Mouse (Mus musculus): Measurements from ENCODE around the gene Hfe. TPM values are rescaled to one million over a fixed set of nuclear protein-coding genes. Genes with fewer than 3 reads are reported as not detected.
"Not testable (repeated sequence)": the region's sequence is repeated elsewhere in the genome, so short reads cannot be mapped to it uniquely, and the experiment has no call there.

Gene Hfe
- polyA plus RNA-seq, 1 experiment from 2014 or later: 27.7 TPM

- Histone ChIP-seq H3K79me2 (ENCODE audit: inconsistent target) (peaks cover 17% of the 10 kb centered on the region; the same call in 1 of the 2 replicates), H3K4me3 (ENCODE audit: inconsistent target) (no peak overlapping the region), H3K27ac (no peak overlapping the region), H3K36me3 (ENCODE audit: inconsistent target) (no peaks in the 10 kb centered on the region)
- 96% methylated on average over 6 of the region's 6 CpGs for WGBS (ENCODE audit: missing documents)
Observed at GRCm38 (mm10) chr13:23693856-23694440, 16.7 kb downstream of the Hfe start.

GRCm38 (mm10) chr13:23689459-23689858 is 21.2 kb downstream of the Hfe start:
- WGBS (ENCODE audit: missing documents): 92% methylated on average over 2 of the region's 2 CpGs

GRCm38 (mm10) chr13:23688956-23689355 is 21.7 kb downstream of the Hfe start:
- 91% methylated on average over 1 of the region's 2 CpGs for WGBS (ENCODE audit: missing documents)
- Histone ChIP-seq H3K79me2 (ENCODE audit: inconsistent target) (peaks cover 56% of the 10 kb centered on the region; the same call in 1 of the 2 replicates), H3K4me3 (ENCODE audit: inconsistent target) (no peak overlapping the region), H3K27ac (no peak overlapping the region), H3K36me3 (ENCODE audit: inconsistent target) (no peaks in the 10 kb centered on the region)

More at GRCm38 (mm10) chr13:23689459-23689858, 21.2 kb downstream of the Hfe start:
- Histone ChIP-seq H3K79me2 (ENCODE audit: inconsistent target) (peaks cover 56% of the 10 kb centered on the region; the same call in 1 of the 2 replicates), H3K36me3 (ENCODE audit: inconsistent target) (no peaks in the 10 kb centered on the region), H3K4me3 (ENCODE audit: inconsistent target) (no peak overlapping the region), H3K27ac (no peak overlapping the region)

GRCm38 (mm10) chr13:23687907-23688306 is 22.7 kb downstream of the Hfe start:
- Histone ChIP-seq H3K27ac (no peak overlapping the region), H3K79me2 (ENCODE audit: inconsistent target) (peaks cover 56% of the 10 kb centered on the region; the same call in 1 of the 2 replicates), H3K36me3 (ENCODE audit: inconsistent target) (no peaks in the 10 kb centered on the region), H3K4me3 (ENCODE audit: inconsistent target) (no peak overlapping the region)
- WGBS (ENCODE audit: missing documents): 97% methylated on average over 7 of the region's 7 CpGs

GRCm38 (mm10) chr13:23687181-23687580 is 23.5 kb downstream of the Hfe start:
- peaks cover 56% of the 10 kb centered on the region; the same call in 1 of the 2 replicates for H3K79me2 ChIP-seq (ENCODE audit: inconsistent target)
- WGBS (ENCODE audit: missing documents): 89% methylated on average over 4 of the region's 4 CpGs
- H3K4me3 ChIP-seq (ENCODE audit: inconsistent target): no peak overlapping the region
- H3K36me3 ChIP-seq (ENCODE audit: inconsistent target): no peaks in the 10 kb centered on the region
- H3K27ac ChIP-seq: no peak overlapping the region

- no peaks in the 10 kb centered on the region for H3K36me3 ChIP-seq (ENCODE audit: inconsistent target)
- H3K79me2 ChIP-seq (ENCODE audit: inconsistent target): peaks cover 55% of the 10 kb centered on the region; the same call in 1 of the 2 replicates
- H3K4me3 ChIP-seq (ENCODE audit: inconsistent target): peak overlapping the region; percentile 44
- WGBS (ENCODE audit: missing documents): 39% methylated on average over 4 of the region's 4 CpGs
- peak overlapping the region; percentile 73 for H3K27ac ChIP-seq
Observed at GRCm38 (mm10) chr13:23685966-23686365, 24.7 kb downstream of the Hfe start.

- Histone ChIP-seq H3K79me2 (ENCODE audit: inconsistent target) (peaks cover 48% of the 10 kb centered on the region; the same call in 1 of the 2 replicates), H3K36me3 (ENCODE audit: inconsistent target) (no peaks in the 10 kb centered on the region), H3K4me3 (ENCODE audit: inconsistent target) (peak overlapping the region; percentile 44), H3K27ac (peak overlapping the region; percentile 73)
- 3% methylated on average over 15 of the region's 15 CpGs for WGBS (ENCODE audit: missing documents)
Observed at GRCm38 (mm10) chr13:23685121-23685861, 25.4 kb downstream of the Hfe start.

- Histone ChIP-seq H3K4me3 (ENCODE audit: inconsistent target) (peak overlapping the region; percentile 44), H3K79me2 (ENCODE audit: inconsistent target) (peaks cover 43% of the 10 kb centered on the region; the same call in 1 of the 2 replicates), H3K27ac (peak overlapping the region; percentile 73)
- 0% methylated on average over 7 of the region's 37 CpGs for WGBS (ENCODE audit: missing documents)
- H3K36me3 ChIP-seq (ENCODE audit: inconsistent target): not testable (repeated sequence)
Observed at GRCm38 (mm10) chr13:23684295-23684945, 26.2 kb downstream of the Hfe start.

- Histone ChIP-seq H3K4me3 (ENCODE audit: inconsistent target) (peak within 1 kb of the TSS; percentile 44), H3K79me2 (ENCODE audit: inconsistent target) (peaks cover 37% of the 10 kb centered on the region; the same call in 1 of the 2 replicates), H3K36me3 (ENCODE audit: inconsistent target) (no peaks in the 10 kb centered on the region), H3K27ac (peak within 1 kb of the TSS; percentile 73)
- 1% methylated on average over 10 of the region's 32 CpGs for WGBS (ENCODE audit: missing documents)
Observed at GRCm38 (mm10) chr13:23683755-23684281, 26.8 kb downstream of the Hfe start, which contains the start of the genes Hist1h2ac and Hist1h2bc. TSS of gene Hist1h2ac (minus strand) at chr13:23683948. TSS of gene Hist1h2bc (plus strand) at chr13:23684199.

- Histone ChIP-seq H3K4me3 (ENCODE audit: inconsistent target) (peak overlapping the region; percentile 24), H3K79me2 (ENCODE audit: inconsistent target) (peaks cover 30% of the 10 kb centered on the region; the same call in 1 of the 2 replicates), H3K27ac (peak overlapping the region; percentile 61)
- H3K36me3 ChIP-seq (ENCODE audit: inconsistent target): not testable (repeated sequence)
- WGBS (ENCODE audit: missing documents): 55% methylated on average over 7 of the region's 30 CpGs
Observed at GRCm38 (mm10) chr13:23682947-23683754, 27.5 kb downstream of the Hfe start.

- peak overlapping the region; percentile 61 for H3K27ac ChIP-seq
- no CpG with 5 or more reads among the region's 1 CpGs for WGBS (ENCODE audit: missing documents)
- peaks cover 25% of the 10 kb centered on the region; the same call in 1 of the 2 replicates for H3K79me2 ChIP-seq (ENCODE audit: inconsistent target)
- H3K4me3 ChIP-seq (ENCODE audit: inconsistent target): peak overlapping the region; percentile 24; the same call in 1 of the 2 replicates
- no peaks in the 10 kb centered on the region for H3K36me3 ChIP-seq (ENCODE audit: inconsistent target)
Observed at GRCm38 (mm10) chr13:23682623-23682946, 28.1 kb downstream of the Hfe start.

- Histone ChIP-seq H3K79me2 (ENCODE audit: inconsistent target) (peaks cover 20% of the 10 kb centered on the region; the same call in 1 of the 2 replicates), H3K4me3 (ENCODE audit: inconsistent target) (no peak overlapping the region), H3K36me3 (ENCODE audit: inconsistent target) (no peaks in the 10 kb centered on the region), H3K27ac (no peak overlapping the region)
- WGBS (ENCODE audit: missing documents): 93% methylated on average over 6 of the region's 6 CpGs
Observed at GRCm38 (mm10) chr13:23681990-23682582, 28.6 kb downstream of the Hfe start.

- Histone ChIP-seq H3K27ac (no peak overlapping the region), H3K4me3 (ENCODE audit: inconsistent target) (no peak overlapping the region), H3K79me2 (ENCODE audit: inconsistent target) (no peaks in the 10 kb centered on the region), H3K36me3 (ENCODE audit: inconsistent target) (no peaks in the 10 kb centered on the region)
- WGBS (ENCODE audit: missing documents): 73% methylated on average over 3 of the region's 3 CpGs
Observed at GRCm38 (mm10) chr13:23662536-23662935, 48.1 kb downstream of the Hfe start.
